Mouse (Mus musculus): ENCODE results near the gene Slc25a54.

GRCm38 (mm10) chr3:109062391-109062790 lies 17.9 kb upstream of the Slc25a54 start:
- TF ChIP-seq CTCF (IDR thresholded peaks at IDR 0.05; ENCODE audit: low read depth, low read length) (no peak), POLR2A (IDR thresholded peaks at IDR 0.05; ENCODE audit: extremely low read depth, insufficient read depth, low read length) (no peak)
